Comparison of ENCODE assay signal across 14 mouse cellular contexts in genomic region chr1:194026213-194026612, GRCm38 (mm10).
"Had no signal": no experiment of that assay in that cellular context is flagged by ENCODE, and none has a peak within 500 bp of the region (broad histone marks: within the 10 kb centered on the region; RNA-seq: fewer than 3 reads in every experiment).

No protein-coding gene starts in this region.

- DNase-seq: kidney, postnatal 36 days; lung, embryonic 14.5 days; lung, postnatal 10 days; lung, postnatal 4 days; retina, postnatal 1 day; right cerebral cortex, postnatal 4 days; spleen, adult 18-20 months; thymus, adult 2 months; thymus, postnatal 25 days had no signal

- H3K4me3 ChIP-seq: limb, embryonic 15.5 days; liver, embryonic 12.5 days; midbrain, embryonic 10.5 days; neural tube, embryonic 13.5 days had no signal

- H3K27ac ChIP-seq: kidney, postnatal 0 days; limb, embryonic 15.5 days; liver, embryonic 12.5 days; midbrain, embryonic 10.5 days; neural tube, embryonic 13.5 days had no signal
